Mouse (Mus musculus) telencephalon, adult 2 months (tissue): Measurements from ENCODE around the gene Tmem121.
"Not testable (repeated sequence)": the region's sequence is repeated elsewhere in the genome, so short reads cannot be mapped to it uniquely, and the experiment has no call there.

ENCODE experiments used
- DNase-seq: peaks from one replicate; pipeline ENCODE4 v3.0.0-alpha.2; 2011; ENCODE audit warnings: low read depth, low spot score

Gene Tmem121

DNA sequence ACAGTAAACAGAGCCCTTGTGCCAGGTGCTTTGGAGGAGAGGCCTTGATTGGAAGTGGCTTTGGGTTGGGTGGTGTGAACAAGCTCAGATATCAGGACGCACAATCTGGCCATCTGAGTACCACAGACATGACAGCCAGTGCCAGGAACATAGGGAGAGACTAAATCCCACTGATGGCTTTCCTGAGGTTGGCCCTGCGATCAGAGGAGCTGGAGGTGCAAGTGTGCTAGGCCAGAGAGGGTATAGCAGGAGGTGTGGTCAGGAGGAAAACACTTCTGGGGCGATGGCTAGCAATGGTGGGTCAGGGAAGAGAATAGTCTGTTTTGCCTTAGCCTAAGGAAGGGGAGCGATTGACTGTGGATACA, 1.3 kb downstream of the Tmem121 start:
- DNase-seq, result no peak

DNA sequence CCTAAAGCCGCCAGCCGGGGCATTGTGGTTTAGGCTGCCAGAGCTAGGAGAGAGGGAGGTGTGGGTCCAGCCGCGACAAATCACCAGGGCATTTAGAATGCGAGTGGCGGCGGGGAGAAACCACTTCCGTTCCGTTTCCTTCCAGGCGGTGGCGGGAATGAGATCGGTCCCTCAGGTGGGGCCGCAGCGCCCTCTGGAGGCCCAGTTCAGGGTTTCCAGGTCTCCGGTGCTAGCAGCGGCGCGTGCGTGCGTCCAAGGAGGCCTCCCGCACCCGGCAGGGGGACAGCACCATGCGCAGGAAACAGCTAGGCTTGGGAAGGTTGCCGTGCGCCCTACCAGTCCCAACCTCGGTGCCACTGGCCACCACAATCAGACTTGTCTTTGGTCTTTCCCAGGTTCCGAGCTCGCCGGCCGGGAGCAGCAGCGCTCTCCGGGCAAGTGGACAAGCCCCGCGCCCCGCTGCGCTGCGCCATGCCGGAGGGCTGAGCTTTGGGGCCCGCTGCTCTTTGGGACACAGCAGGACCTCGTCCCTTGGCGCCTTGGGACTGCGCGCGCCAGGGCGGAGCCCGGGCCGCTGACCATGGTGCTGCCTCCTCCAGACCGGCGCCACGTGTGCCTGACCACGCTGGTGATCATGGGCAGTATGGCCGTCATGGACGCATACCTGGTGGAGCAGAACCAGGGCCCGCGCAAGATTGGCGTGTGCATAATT, 2.0 kb downstream of the Tmem121 start:
- DNase-seq, result peak; percentile 70

DNA sequence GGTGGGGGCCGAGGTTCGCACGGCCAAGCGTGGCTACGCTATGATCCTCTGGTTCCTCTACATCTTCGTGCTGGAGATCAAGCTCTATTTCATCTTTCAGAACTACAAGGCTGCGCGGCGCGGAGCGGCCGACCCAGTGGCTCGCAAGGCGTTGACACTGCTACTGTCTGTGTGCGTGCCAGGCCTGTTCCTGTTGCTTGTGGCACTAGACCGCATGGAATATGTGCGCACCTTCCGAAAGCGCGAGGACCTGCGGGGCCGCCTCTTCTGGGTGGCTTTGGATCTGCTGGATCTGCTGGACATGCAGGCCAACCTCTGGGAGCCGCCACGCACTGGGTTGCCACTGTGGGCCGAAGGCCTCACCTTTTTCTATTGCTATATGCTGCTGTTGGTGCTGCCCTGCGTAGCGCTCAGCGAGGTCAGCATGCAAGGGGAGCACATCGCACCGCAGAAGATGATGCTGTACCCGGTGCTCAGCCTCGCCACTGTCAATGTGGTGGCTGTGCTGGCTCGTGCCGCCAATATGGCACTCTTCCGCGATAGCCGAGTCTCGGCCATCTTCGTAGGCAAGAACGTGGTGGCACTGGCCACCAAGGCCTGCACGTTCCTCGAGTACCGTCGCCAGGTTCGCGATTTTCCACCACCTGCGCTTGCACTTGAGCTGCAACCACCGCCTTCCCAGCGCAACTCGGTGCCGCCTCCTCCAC, 2.8 kb downstream of the Tmem121 start:
- DNase-seq, result no peak

DNA sequence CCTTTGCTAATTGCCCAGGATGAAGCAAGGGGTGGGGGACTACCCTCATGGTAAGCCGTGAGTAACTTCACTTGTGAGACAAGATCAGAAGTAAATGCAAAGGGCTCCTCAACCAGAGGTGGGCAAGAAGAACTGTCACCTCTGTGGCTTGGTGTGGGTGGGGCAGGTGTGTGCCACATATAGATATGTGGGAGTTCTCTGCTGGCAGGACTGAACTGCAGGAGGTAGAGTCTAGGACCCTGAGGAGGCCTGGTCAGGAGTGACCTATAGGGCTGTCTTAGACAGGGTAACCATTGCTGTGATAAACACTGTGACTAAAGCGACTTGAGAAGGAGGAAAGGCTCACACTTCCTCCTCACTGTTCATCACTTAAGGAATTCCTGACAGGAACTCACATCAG, 7.7 kb downstream of the Tmem121 start:
- no peak for DNase-seq

DNA sequence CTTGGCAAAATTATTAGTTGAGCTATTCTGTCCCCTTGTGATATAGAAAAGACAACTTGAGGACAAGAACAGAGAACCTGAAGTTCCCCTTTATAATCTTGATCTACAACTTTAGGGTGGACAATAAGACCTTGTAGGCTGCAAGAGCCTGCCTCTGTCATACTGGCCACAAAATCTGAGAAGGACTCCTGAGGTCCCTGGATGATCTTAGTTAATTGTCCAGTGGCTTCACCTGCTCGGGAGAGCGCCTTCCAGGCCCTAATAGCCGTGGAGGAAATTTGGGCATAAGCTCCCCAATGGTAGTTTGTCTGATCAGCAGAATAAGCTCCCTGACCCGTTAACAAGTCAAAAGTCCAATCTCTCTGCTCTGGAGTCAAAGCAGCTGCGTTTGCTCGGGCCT, 13.4 kb downstream of the Tmem121 start:
- DNase-seq, result not testable (repeated sequence)

DNA sequence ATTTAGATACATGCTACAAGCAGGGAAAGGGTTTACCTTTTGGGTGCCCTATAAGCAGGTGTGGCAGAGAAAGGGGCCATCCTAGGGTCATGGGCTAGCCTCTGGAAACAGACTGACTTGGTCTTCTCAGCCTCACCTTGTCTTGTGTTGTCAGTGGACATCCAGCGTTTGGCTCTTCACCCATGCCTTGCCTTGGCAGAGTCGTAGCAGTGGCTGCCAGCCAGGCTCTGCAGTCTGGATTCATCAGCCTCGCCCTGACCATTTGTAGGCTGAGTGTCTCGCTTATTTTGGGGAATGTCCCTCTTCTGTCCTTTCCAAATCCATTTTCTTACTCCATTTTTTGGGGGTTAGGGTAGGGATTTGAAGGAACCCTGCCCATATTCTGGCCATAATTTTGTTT, 15.6 kb downstream of the Tmem121 start:
- DNase-seq, result no peak

DNA sequence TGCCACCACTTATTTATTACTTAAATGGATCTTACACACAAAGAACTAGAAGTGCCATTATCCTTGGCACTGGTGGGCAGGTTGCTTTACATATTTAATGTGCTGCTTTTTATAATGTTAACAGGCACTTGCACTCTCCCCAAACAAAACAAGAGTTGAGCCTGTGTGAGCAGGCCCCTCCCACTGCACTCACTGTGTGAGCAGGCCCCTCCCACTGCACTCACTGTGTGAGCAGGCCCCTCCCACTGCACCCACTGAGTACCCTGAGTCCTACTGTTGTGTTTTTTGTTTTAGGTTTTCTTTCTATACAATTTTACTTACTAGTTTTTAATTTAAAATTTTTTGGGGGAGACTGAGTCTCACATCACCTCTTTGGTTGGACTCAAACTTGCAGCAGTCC, 16.3 kb downstream of the Tmem121 start:
- DNase-seq, result no peak

DNA sequence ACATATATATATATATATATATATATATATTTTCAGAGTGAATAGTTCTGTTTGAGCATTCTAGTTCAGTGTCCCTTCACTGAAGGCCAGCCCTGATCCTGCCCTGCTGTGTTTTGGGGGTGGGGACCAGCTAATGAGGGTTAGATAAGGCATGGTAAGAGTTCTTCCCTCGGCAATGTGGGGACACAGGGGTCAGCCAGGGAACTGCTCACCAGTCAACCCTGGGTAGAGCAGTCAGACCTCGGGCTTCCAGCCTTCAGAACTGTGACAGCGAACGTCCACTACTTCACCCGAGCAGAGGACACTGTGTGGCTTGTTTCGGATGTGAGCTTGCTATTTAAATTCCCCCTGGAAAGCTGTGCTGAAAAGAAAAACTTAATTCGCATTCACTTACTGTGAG, 17.8 kb downstream of the Tmem121 start:
- no peak for DNase-seq

DNA sequence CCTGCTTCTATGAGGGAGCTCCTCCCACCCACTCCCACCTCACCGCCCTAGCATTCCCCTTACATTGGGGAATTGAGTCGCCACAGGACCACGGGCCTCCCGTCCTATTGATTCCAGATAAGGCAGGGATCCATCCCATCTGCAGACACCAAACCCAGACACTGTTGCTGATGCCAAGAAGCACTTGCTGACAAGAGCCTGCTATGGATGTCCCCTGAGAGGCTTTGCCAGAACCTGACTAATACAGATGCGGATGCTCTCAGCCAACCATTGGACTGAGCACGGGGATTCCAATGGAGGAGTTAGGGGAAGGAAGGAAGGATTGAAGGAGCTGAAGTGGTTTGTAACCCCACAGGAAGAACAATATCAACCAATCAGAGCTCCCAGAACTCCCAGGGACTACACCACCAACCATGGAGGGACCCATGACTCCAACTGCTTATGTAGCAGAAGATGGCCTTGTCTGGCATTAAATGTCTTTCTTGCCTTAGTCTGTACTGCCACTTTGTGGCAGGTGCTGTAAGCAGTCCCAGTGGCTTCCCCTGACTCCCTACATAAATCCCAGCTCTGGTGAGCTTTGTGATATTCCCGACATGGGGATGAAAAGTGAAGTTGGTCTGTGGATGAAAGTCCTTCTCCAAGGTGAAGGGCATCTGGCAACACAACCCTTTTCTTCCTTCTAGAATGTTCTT, 19.7 kb downstream of the Tmem121 start:
- DNase-seq, result no peak

DNA sequence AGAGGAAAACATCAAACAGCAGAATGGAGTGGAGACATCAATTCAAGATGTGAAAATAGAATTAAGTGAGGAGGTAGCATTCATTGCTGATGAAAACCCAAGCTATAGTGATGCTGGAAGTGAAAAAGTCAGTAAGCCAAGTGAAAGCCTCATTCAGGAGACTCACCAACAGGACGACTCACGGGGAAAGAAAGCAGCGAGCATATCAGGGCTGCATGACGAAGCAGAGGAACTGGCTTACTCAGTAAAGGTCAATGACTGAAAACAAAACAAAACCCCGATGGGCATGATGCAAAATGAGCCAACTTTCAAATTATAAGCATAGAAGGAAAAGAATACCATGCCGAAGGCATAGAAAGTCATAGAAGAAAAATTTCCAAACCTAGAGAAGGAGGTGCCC, 22.0 kb downstream of the Tmem121 start:
- DNase-seq, result no peak

DNA sequence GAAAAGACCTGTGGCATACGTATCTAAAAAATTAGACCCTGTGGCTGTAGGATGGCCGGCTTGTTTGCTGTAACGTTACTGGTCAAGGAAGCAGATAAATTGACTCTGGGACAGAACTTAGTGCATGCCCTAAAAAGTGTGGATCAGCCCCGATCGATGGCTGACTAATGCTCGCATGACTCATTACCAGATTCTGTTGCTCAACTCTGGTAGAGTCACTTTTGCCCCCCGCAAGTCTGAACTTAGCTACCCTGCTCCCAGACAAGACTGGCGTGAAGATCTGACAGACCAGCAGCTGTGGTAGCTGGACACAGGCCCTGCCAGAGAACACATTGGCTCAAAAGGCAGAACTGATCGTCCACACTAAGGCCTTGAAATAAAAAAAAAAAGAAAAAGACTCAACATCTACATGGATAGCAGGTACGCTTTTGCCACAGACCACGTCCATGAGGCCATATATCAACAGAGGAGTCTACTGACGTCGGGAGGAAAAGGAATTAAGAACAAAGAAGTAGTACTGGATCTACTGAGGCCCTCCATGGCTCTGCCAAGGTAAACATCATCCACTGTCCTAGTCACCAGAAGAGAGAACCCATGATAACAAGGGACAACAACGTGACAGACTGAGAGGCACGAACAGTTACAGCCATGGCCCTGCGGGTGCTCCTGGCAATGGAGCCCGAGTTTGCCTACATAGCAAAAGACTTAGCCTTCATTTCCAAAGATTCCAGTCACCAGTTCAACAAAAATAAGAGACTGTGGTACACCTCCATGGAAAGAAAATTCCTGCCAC, 25.1 kb downstream of the Tmem121 start:
- DNase-seq, result no peak

DNA sequence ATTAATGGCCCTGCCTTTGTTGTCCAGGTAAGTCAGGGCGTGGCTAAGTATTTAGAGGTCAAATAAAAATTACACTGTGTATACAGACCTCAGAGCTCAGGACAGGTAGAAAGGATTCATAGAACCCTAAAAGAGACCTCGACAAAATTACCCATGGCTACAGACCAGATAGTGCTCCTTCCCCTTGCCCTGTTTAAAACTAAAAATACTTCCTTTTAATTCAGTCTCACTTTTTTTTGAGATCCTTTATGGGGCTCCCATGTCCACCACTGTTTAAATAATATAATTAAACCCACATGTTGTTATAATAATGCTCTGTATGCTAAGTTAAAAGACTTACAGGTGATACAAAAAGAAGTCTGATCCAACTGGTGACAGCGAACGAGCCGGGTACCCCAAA, 26.0 kb downstream of the Tmem121 start:
- DNase-seq, result no peak

DNA sequence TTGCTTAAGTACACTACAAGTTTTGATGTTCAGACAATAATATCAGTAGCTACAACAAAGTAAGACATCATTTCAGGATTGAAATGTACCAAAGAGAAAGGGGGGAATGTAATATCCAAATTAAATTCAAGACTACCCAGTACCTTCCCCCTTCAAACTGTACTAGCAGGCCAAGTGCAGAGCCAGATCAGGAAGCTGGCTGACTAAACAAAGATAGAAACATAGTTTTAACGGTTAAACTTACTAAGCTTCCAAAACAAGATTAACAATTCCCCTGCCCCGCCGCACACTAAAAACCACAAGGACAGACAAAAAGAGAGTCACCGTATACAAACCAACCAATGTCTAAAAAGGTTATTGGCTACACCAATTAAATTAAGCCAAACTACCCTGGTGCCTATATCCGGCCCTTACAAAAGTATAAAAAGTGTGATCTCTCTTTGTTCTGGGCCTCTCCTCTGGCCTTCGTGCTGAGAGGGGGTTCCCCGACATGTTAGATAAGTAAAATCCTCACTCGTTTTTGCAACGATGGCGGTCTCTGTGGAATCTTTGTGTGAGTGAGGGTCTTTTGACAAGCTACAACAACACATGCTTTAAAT, 26.7 kb downstream of the Tmem121 start:
- DNase-seq, result no peak

DNA sequence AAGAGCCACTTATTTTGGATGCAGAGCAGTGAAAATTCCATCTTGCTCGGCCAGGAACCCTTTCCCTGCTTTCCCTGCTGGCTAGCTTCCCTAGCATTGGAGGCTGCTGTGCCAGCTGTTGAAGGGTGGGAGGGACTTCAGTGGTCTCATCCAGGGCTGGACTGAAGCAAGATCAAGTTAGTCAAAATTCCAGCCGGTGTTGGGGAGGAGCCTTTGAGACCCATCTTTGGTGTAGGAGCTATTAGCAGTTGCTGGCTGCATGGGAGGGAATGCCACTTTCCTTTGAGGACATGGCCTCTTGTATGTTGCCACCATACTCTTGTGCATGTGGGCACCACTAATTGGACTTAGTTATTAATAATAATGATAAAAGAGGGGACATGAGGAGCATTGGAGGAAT, 27.5 kb downstream of the Tmem121 start:
- DNase-seq, result no peak

DNA sequence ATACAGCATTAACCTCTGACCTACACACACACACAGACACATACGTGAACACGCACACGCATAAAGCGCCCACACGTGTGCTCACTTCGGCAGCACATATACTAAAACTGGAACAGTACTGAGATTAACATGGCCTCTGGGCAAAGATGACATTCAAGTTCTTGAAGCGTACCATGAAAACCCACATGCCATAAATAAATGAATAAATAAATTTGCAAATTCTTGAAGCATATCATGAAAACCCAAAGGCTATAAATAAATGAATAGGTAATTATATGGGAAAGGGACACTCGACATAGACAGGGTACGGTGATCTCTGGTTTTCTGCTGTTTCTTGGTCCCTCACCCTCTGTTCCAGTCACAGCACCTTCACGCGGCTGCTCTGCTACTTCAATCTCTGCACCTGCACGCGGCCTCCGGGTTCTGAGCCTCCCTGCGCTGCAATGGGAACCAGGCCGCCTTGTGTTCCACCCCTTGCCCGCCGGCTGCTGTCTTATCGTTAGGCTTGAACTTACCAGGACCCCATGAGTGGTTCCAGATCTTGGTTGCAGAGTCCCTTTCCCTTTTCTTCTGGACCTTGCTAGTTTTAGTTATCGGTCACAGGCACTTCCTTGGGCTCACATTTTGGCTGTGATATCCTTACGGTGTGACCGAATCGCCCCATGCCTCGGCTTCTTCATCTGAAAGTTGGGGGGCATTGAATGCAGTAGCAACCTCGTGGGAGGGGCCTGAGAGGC, 28.5 kb downstream of the Tmem121 start:
- DNase-seq, result no peak

DNA sequence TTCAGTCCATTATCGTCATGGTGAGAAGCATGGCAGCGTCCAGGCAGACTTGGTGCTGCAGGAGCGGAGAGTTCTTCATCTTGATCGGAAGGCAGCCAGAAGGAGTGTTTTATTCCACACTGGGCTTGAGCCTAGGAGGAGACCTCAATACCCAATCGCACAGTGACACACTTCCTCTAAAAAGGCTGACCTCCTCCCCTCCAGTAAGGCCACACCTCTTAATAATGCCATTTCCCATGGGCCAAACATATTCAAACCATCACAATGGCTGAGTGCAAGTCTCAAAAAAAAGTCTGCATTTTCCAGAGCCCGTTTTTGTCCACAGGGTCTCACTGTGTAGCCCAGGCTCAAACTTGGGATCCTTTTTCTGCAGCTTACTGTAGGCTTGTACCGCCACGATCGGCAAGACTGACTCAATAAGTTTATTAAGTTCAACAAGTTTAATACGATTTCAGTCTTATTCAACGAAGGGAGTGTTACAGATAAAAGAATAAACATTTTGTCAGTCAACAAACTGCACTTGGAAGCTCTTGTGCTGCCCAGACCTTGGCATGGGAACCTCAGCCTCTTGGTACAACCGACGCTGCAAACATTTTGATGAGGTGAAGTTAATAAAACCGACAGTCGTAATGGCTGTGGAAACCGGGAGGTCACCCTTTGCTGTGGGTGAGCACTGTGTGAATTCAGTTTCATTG, 29.4 kb downstream of the Tmem121 start:
- no peak for DNase-seq

DNA sequence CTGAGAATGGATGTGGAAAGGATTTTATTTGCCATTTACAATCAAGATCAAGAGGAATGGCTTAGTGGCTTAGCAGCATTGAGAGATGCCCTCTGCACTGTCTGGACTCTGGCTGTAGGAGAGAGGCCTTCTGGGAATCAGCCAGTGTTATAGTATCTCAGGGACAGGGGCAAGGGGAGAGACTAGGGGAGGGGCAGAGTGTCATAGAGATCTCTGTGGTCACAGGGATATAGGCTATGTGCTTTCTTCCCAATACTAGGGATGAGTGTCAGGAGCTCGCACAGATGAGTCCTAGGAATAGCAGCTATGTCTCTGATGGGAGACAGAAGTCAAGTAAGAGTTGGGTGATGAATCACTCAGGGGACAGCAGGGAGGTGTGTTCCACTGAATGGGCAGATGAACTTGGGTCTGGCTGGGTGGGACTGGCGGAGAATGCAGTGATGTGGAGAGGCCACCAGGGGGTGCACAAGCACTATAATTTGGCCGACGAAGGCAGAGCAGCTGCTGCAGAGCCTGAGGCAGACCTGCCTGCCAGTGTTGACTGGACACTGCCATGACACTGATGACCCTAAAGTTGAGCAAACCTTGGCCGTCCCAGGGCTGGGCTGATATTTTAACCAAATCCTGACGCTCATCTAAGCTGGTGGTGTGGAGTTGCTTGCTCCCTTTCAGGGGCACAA, 30.1 kb downstream of the Tmem121 start:
- DNase-seq, result no peak

DNA sequence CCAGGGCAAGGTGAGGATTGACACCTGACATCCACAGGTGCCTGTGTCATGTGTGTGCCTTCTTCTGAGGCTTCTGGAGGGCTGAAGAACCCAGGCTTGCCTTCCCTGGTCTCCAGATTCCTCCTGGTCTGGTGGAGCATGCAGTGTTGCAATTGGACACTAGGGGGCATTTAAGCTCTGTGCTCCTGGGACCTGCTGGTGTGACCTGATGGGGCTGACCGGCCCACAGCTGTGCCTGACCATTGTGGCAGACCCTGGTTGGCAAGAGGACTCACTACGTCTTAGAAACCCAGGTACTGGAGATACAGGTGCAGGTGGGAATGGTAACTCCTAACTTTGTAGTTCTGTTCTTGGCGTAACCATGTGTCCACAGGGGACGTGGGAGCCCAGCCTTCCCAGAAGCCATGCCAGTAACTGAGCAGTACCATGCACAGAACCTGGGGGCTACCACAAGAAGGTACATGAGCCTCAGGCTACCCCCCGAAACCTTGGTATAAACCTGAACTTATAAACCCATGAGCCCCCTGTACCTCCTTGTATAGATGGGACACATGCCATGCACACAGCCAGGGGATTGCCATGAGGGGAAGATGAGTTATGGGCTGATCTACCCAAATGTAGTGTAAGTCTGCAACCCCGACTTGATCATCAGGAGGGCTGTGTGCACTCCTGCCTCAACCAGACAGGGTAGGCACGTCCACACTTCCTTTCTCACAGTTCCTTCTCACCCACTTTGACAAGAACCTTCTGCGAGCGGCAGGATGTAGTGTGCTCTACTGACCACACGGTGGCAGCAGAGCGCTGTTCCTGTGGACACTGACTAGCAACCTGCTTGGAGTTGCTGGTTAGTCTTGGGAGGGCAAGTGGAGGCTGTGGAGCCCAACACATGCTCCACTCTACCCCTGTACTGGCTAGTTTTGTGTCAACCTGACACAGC, 31.8 kb downstream of the Tmem121 start:
- DNase-seq, result no peak

DNA sequence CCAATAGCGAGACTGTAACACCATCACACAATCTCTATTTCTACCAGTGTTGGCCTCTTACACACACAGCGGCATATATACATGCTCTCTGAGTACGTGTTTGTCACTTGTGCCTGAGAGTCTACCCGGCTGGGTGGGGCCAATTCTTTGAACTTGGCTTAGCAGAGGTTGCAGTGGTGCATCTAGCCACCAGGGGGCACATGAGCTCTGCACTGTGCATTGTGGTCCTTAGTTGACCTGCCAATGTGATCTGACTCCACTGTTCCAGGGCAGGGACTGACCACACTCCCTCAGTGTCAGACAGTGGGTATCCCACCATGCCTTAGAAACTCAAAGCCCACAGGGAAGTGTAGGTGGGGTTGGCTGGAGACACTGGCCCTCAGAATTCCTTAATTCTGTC, 34.1 kb downstream of the Tmem121 start:
- DNase-seq, result no peak
